Mouse (Mus musculus) embryonic facial prominence, embryonic 14.5 days (tissue): ENCODE results near the gene Pikfyve. TPM values are rescaled to one million over a fixed set of nuclear protein-coding genes. Genes with fewer than 3 reads are reported as not detected.

Source experiments
- ATAC-seq: fragments of 200-750 bp; cut with Nextera tagmentation; 2 replicates; pipeline ENCODE4 v1.8.0; 2017; ENCODE audit warnings: low read depth, moderate number of reproducible peaks, moderate TSS enrichment
- DNase-seq: peaks from one replicate; pipeline ENCODE4 v3.0.0-alpha.2; 2015; ENCODE audit warnings: low spot score
- H3K27ac ChIP-seq: fragments of 300-500 bp; sonication (generic); replicated peaks from 2 replicates; pipeline ENCODE4 v1.5.1; 2014; ENCODE audit warnings: low read depth, mild to moderate bottlenecking, low read length, moderate library complexity
- H3K27me3 ChIP-seq: fragments of 300-500 bp; sonication (generic); replicated peaks from 2 replicates; pipeline ENCODE4 v1.6.1; 2014; ENCODE audit warnings: low read length; ENCODE audit not compliant: control insufficient read depth, insufficient read depth
- H3K36me3 ChIP-seq: fragments of 300-500 bp; sonication (generic); 2 replicates; pipeline ENCODE4 v1.6.1; 2014; ENCODE audit warnings: low read length, mixed read lengths; ENCODE audit not compliant: control insufficient read depth, insufficient read depth
- H3K4me1 ChIP-seq: fragments of 300-500 bp; sonication (generic); 2 replicates; pipeline ENCODE4 v1.6.1; 2014; ENCODE audit warnings: antibody characterized with exemption, low read length; ENCODE audit not compliant: control insufficient read depth, insufficient read depth
- H3K4me2 ChIP-seq: fragments of 300-500 bp; sonication (generic); 2 replicates; pipeline ENCODE4 v1.6.1; 2014; ENCODE audit warnings: low read depth, mild to moderate bottlenecking, low read length, moderate library complexity, mixed read lengths
- H3K4me3 ChIP-seq: fragments of 300-500 bp; sonication (generic); 2 replicates; pipeline ENCODE4 v1.5.1; 2014; ENCODE audit warnings: low read depth, mild to moderate bottlenecking, low read length
- H3K9ac ChIP-seq: fragments of 300-500 bp; sonication (generic); 2 replicates; pipeline ENCODE4 v1.6.1; 2014; ENCODE audit warnings: low read depth, mild to moderate bottlenecking, low read length, moderate library complexity, mixed read lengths
- H3K9me3 ChIP-seq: fragments of 300-500 bp; sonication (generic); 2 replicates; pipeline ENCODE4 v1.6.1; 2016; ENCODE audit warnings: low read length; ENCODE audit not compliant: control insufficient read depth
- WGBS: fragments of 180-500 bp; shearing (Covaris S2); extraction: QIAGEN DNeasy Blood & Tissue Kit; methylation state at CpG from one replicate; pipeline ENCODE4 v1.1.7; 2014; 5-methylcytosine and 5-hydroxymethylcytosine counted together
- polyA plus RNA-seq: library from polyadenylated mRNA; unstranded; fragments of >200 nt; fragmentation: Nextera tagmentation; extraction: Ambion mirVana; gene quantifications from 2 replicates; pipeline ENCODE4 v1.2.1, GENCODE M21; 2014

Gene Pikfyve
- polyA plus RNA-seq, result 14.8 and 14.9 TPM in 2 replicates

- H3K4me1 ChIP-seq, result peaks cover 7% of the 10 kb centered on the region; the same call in 1 of the 2 replicates
- ATAC-seq, result peak; percentile 99
- H3K9ac ChIP-seq, result peak within 1 kb of the TSS; percentile 96
- H3K9me3 ChIP-seq, result no peaks in the 10 kb centered on the region
- H3K4me3 ChIP-seq, result peak within 1 kb of the TSS; percentile 93
- H3K4me2 ChIP-seq, result peak within 1 kb of the TSS; percentile 85
- H3K27ac ChIP-seq, result peak within 1 kb of the TSS; percentile 88
- peak; percentile 98 for DNase-seq
- under 1% methylated on average over 32 of the region's 71 CpGs for WGBS
- H3K36me3 ChIP-seq, result peaks cover 5% of the 10 kb centered on the region; the same call in 1 of the 2 replicates
- H3K27me3 ChIP-seq, result no peaks in the 10 kb centered on the region
Measured at GRCm38 (mm10) chr1:65186287-65187073, at the start of gene Pikfyve, which contains the start of gene Idh1. TSS of gene Pikfyve (plus strand) at chr1:65186683. TSS of gene Idh1 (minus strand) at chr1:65186500.

GRCm38 (mm10) chr1:65137560-65137959 lies 48.9 kb upstream of the Pikfyve start:
- no peak overlapping the region for H3K27ac ChIP-seq
- WGBS, result 79% methylated on average over 6 of the region's 6 CpGs
- no peak for ATAC-seq

GRCm38 (mm10) chr1:65144783-65145182 lies 41.7 kb upstream of the Pikfyve start:
- WGBS, result 71% methylated on average over 2 of the region's 2 CpGs
- Histone ChIP-seq H3K4me2 (no peak overlapping the region), H3K9ac (no peak overlapping the region), H3K9me3 (no peaks in the 10 kb centered on the region), H3K27ac (no peak overlapping the region), H3K4me3 (no peak overlapping the region), H3K36me3 (no peaks in the 10 kb centered on the region), H3K4me1 (no peaks in the 10 kb centered on the region), H3K27me3 (no peaks in the 10 kb centered on the region)
- no peak for DNase-seq
- ATAC-seq, result no peak

More at GRCm38 (mm10) chr1:65137560-65137959, 48.9 kb upstream of the Pikfyve start:
- no peak overlapping the region for H3K4me2 ChIP-seq
- no peaks in the 10 kb centered on the region for H3K36me3 ChIP-seq
- H3K9ac ChIP-seq, result no peak overlapping the region
- no peak overlapping the region for H3K4me3 ChIP-seq
- no peaks in the 10 kb centered on the region for H3K9me3 ChIP-seq
- H3K27me3 ChIP-seq, result no peaks in the 10 kb centered on the region
- no peak for DNase-seq
- no peaks in the 10 kb centered on the region for H3K4me1 ChIP-seq

- DNase-seq (no peak), ATAC-seq (no peak)
- H3K27me3 ChIP-seq, result no peaks in the 10 kb centered on the region
- H3K4me3 ChIP-seq, result no peak overlapping the region
- no peak overlapping the region for H3K4me2 ChIP-seq
- H3K27ac ChIP-seq, result no peak overlapping the region
- no peaks in the 10 kb centered on the region for H3K4me1 ChIP-seq
- WGBS, result 49% methylated on average over 2 of the region's 2 CpGs
- H3K9ac ChIP-seq, result no peak overlapping the region
- H3K36me3 ChIP-seq, result no peaks in the 10 kb centered on the region
- H3K9me3 ChIP-seq, result no peaks in the 10 kb centered on the region
Measured at GRCm38 (mm10) chr1:65146601-65147000, 39.9 kb upstream of the Pikfyve start.

GRCm38 (mm10) chr1:65147326-65147725 lies 39.2 kb upstream of the Pikfyve start:
- no peak for ATAC-seq
- Histone ChIP-seq H3K4me2 (no peak overlapping the region), H3K27ac (no peak overlapping the region), H3K9me3 (no peaks in the 10 kb centered on the region), H3K27me3 (no peaks in the 10 kb centered on the region), H3K4me1 (no peaks in the 10 kb centered on the region), H3K9ac (no peak overlapping the region), H3K4me3 (no peak overlapping the region), H3K36me3 (no peaks in the 10 kb centered on the region)
- 83% methylated on average over 5 of the region's 5 CpGs for WGBS
- no peak for DNase-seq

GRCm38 (mm10) chr1:65147971-65148370 lies 38.5 kb upstream of the Pikfyve start:
- Histone ChIP-seq H3K4me3 (no peak overlapping the region), H3K27ac (no peak overlapping the region), H3K4me2 (no peak overlapping the region), H3K9ac (no peak overlapping the region), H3K9me3 (no peaks in the 10 kb centered on the region), H3K4me1 (no peaks in the 10 kb centered on the region), H3K36me3 (no peaks in the 10 kb centered on the region), H3K27me3 (no peaks in the 10 kb centered on the region)
- no peak for ATAC-seq
- no peak for DNase-seq
- WGBS, result 75% methylated on average over 3 of the region's 3 CpGs

- Histone ChIP-seq H3K9ac (no peak overlapping the region), H3K9me3 (no peaks in the 10 kb centered on the region), H3K36me3 (peaks cover 21% of the 10 kb centered on the region), H3K27ac (no peak overlapping the region), H3K4me2 (no peak overlapping the region), H3K4me1 (no peaks in the 10 kb centered on the region), H3K4me3 (no peak overlapping the region), H3K27me3 (no peaks in the 10 kb centered on the region)
- ATAC-seq (no peak), DNase-seq (no peak)
Measured at GRCm38 (mm10) chr1:65154814-65155213, 31.7 kb upstream of the Pikfyve start.

- Histone ChIP-seq H3K4me3 (no peak overlapping the region), H3K27ac (no peak overlapping the region), H3K27me3 (no peaks in the 10 kb centered on the region), H3K36me3 (peaks cover 34% of the 10 kb centered on the region), H3K9ac (no peak overlapping the region), H3K4me2 (no peak overlapping the region), H3K9me3 (no peaks in the 10 kb centered on the region), H3K4me1 (no peaks in the 10 kb centered on the region)
- 90% methylated on average over 5 of the region's 5 CpGs for WGBS
- DNase-seq (no peak), ATAC-seq (no peak)
Measured at GRCm38 (mm10) chr1:65156111-65156510, 30.4 kb upstream of the Pikfyve start.

GRCm38 (mm10) chr1:65162210-65162609 lies 24.3 kb upstream of the Pikfyve start:
- H3K4me1 ChIP-seq, result no peaks in the 10 kb centered on the region
- no peak overlapping the region for H3K27ac ChIP-seq
- no peaks in the 10 kb centered on the region for H3K9me3 ChIP-seq
- H3K4me3 ChIP-seq, result no peak overlapping the region
- no peak for DNase-seq
- H3K27me3 ChIP-seq, result no peaks in the 10 kb centered on the region
- peaks cover 94% of the 10 kb centered on the region for H3K36me3 ChIP-seq
- no peak overlapping the region for H3K9ac ChIP-seq
- ATAC-seq, result no peak
- no peak overlapping the region for H3K4me2 ChIP-seq
- WGBS, result 100% methylated on average over 1 of the region's 1 CpGs
